Mouse (Mus musculus): ENCODE data around the gene Mex3d.

Mex3d gene

DNA sequence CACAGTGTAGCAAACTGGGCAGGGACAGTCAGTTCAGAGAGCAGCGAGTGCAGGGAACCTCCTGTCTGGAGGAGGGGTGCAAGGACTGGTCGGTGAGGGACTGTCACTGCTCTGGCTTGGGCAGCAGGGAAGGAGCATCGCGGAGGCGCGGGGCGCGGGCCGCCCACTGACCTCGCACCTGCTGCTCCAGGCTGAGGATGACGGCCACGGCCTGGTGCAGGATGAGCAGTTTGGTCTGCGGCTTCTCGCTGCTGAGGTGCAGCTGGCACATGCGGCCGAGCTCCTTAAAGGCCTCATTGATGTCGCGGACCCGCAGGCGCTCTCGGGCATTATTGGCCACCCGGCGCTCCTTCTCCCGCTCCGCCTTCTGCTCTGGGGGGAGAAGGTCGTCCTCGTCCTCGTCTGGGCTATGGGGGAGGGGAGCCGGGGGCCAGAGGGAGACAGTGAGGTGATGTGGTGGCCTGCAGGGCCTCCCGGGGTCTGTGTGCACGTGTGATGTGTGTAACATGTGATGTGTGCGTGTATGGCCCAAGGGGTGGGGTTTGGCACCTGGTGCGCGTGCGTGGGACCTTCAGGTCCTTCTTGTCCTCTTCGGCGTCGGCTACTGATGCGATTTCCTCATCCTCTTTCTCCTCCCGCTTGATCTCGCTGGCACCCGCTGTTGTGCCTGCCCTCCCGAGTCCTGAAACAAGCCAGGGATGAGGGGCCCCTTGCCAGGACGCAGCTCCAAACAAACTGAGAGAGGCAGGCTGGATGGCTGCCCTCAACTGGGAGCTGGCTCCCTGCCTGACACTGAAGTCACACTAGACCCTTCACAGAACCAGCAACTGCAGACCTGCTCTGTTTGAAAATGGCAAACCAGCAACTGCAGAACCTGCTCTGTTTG is 25.4 kb upstream of the Mex3d start:
- DNase-seq (ENCODE audit: low read depth, low spot score) = no peak

DNA sequence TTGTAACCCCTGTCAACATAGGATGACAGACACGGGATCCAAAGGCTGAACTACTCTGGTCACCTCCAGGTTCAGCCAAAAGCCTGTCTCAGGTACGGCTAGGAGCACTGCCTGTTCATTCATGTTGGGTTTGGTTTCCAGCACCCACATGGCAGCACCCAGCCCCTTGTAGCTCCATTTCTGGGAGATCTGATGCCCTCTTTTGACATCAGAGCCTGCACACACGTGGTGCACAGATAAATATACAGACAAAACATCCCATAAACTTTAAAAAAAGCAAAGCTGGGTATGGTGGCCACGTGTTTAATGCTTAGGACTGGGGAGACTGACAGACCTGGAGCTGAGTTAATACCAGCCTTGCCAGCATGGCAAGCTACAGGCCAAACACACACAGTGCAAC is 20.5 kb upstream of the Mex3d start:
- no peak for DNase-seq (ENCODE audit: low read depth, low spot score)

DNA sequence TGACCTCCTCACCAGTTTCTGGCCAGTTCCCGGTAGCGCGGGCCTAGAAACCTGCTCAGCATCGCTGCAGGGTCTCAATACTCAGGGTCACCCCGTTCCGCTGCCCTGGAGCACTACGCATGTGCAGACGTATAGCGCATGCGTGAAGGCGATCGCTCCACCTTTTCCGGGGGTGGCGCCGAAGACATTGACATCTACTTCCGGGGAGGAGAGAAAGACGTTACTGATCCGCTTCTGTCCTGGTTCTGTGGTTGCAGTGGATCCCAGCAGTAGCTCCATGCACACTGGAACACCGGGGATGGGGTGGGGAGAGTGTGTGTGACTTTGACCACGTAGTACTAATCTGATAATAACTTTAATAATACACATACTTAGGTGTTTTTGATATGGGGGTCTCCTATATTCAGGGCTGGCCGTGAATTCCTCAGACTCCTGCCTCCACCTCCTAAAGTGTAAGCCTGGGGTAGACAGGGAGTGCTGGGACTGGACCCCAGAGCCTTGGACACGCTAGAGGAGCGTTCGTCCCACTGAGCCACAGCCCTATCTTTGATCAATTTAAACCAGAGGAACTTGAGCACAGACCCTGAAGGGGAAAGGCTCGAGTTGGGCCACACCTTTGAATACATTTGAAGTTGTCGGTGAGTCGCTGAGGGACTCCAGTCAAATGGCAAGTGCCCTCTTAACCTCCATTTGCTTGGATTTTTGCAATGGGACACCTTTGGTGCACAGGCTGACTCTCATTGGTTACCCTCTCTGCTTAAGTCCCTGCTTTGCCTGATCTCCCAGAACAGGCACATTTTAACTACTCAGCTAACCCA is 19.4 kb upstream of the Mex3d start, which contains the start of gene Uqcr11:
Gene Uqcr11 (minus strand): TSS at position 147 of the 818 bp plus-strand sequence.
- peak; percentile 95 for DNase-seq (ENCODE audit: low read depth, low spot score)

DNA sequence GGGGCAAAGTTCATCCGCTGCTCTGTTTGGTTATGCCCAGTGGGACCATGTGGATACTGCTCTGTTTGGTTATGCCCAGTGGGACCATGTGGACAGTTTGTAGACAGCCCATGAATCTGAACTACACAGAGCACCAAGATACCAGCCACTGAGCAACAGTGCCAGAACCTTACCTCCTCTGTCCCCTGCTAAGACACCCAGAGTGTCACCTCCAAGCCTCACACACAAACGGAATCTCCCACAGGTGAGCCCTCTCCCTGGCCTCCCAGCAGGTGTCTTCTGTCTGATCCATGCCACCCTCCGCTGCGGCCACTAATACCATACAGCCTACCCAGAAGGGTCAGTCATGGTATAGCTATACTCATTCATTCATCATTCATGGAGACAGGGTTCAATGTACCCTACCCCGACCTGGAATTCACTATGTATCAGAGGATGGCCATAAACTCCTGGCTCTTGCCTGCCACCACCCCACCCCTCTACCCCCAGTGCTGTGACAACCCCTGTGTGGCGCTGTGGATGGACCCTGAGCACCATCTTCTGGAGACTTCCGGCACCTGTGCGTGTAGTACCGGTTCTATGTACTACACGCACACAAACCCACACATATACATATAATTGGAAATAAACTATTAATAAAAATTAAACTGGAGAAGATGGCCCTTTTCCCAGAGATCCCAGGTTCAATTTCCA is 18.2 kb upstream of the Mex3d start:
- DNase-seq (ENCODE audit: low read depth, low spot score) = peak; percentile 47

DNA sequence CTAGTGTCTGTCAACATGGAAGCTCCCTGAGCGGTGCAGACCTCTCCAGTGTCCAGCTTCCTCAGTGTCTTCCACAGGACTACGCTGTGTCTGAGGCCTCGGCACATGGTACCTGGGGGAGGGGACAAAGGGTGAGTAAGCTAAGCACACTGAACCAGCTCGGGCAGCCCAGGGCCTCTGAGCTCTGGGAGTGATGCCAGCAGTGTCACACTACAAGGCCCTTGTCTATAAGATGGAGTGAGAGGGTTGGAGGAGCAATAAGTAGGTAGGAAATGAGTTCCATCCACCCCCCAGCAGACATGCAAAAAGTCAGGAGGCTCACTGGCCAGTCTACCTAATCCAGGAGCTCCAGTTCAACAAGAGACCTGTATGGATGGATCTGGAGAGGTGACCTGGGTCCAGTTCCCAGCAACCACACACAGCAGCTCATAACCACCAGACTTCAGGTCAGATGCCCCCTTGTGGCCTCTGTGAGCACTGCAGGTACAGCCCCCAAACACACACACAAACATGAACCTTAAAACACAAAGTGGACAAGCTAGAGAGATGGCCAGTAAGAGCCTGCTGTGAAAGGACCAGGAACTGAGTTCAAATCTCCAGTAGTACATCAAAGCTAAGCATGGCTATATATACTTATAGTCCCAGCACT is 15.7 kb upstream of the Mex3d start:
- peak; percentile 72 for DNase-seq (ENCODE audit: low read depth, low spot score)

DNA sequence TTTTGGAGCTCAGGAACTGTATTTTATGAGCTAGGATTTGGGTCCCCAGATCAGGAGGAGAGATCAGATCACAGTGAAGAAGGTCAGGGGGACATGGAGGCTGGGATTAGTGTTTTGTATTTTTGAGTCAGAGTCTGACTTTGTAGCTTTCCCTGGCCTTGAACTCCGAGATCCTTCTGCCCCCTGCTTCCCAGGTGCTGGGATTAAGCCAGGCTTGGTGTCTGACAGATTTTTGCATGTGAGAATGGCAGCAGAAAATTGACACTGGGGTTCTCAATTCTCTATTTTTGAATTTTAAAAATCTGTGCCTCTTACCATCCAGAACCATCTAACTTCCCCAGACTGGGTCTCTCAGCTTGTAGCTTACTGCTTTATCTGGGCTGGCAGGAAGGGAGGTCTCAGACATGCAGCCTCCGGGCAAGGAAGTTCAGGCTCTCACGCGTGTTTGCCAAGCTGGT is 13.3 kb upstream of the Mex3d start:
- no peak for DNase-seq (ENCODE audit: low read depth, low spot score)

DNA sequence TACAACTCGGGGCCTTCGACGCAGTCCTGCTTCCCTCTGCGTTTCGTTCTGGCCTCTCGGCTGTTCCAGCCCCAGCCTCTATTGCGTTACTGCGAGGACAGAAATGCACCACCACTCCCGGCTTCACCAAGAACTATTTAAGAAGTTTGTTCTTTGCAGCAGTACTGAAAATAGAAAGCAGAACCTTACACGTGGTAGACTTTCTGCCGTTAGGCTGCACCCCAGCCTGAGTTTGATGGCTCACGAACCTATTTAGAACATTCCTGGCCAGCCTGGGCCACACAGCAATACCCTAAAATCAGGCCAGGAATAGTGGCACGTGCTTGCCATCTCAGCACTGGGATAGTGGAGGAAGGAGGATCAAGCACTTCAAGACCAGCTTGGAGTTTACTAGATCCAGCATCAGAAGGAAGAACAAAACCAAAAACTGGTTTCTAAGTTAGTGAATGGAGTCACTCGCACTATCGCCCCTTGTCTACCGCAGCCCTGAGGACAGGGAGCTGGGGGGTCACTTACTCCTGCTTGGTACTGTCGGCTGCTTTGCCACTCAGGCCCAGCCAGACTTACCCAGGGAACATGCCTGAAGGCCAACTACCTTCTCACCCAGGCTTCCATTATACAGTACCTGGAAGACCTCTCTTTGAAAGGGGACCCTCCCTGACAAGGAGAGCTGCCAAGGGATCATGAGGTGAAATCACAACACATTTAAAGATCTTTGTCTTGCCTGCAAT is 12.7 kb upstream of the Mex3d start:
- no peak for DNase-seq (ENCODE audit: low read depth, low spot score)

DNA sequence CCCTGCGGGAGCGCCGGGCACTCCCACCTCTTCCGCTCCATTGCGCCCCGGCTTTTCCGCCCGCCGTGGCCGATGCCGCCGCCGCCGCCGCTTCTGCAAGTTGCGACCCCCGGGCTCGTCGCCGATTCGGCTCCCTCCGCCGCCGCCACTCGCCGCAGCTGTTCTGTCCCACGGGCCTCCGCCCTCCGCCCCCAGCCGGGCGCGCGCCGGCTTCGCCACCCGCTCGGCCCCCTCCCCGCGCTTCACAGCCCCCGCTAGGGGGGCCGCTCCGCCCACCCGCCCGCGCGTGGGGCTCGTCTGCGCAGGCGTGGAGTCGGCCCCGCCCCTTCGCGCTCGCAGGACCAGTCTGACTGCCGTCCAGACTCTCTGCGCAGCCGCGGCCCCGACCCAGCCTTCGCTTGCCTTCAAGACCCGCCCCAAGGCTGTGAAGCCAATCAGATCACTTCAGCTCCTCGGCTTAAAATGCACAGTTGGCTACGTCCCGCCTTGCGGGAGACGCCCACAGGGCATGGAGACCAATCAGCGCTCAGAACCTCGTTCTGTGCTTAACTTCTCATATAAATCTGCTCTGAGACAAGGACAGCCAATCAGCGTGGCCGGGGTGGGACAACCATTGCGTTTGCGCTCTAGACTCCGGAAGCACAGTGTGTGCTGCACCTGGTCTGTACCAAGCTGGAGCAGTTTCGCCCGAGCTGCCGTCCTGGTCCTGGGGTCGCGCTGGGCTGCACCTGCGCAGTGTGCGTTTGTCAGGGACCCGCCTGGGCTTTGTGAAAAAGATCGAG is 11.9 kb upstream of the Mex3d start, which contains the start of gene Mbd3:
Gene Mbd3 (minus strand): TSS at position 360 of the 782 bp plus-strand sequence.
- DNase-seq (ENCODE audit: low read depth, low spot score) = peak; percentile 100

DNA sequence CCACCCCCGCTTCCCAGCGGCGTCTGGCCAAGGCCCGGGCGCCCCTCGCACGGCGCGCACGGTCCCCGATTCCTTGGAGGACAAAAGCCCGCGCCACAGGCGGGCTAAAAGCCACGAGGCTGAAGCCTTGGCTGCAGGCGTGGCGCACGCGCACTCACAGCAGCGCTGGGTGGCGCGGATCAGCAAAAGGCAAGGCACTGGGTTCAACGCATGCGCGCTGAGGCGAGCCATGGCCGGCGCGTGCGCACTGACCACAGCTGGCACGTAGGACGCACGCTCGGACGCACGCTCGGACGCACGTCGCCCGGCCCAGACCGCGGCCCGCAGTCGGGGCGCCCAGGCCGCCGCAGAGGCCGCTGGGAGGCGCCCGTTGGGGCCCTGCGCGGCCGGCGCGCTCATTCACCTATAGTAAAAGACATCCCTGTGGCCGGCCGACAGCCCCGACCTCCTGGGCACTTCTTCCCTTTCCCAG is 11.3 kb upstream of the Mex3d start:
- DNase-seq (ENCODE audit: low read depth, low spot score) = peak; percentile 99

DNA sequence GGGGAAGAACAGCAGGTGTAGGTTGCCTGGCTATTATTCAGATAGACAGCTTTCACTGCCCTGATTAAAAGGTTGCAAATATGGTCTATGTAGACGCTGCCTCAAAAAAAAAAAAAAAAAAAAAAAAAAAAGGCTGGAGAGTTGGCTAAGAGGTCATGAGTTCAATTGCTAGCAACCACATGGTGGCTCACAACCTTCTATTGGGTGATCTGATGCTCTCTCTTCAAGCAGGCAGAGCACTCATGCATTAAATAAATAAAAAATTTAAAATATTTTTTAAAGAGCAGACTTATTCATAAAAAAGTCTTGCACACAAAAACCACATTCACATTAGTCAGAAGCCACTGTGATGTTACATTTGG is 10.7 kb upstream of the Mex3d start:
- no peak for DNase-seq (ENCODE audit: low read depth, low spot score)

DNA sequence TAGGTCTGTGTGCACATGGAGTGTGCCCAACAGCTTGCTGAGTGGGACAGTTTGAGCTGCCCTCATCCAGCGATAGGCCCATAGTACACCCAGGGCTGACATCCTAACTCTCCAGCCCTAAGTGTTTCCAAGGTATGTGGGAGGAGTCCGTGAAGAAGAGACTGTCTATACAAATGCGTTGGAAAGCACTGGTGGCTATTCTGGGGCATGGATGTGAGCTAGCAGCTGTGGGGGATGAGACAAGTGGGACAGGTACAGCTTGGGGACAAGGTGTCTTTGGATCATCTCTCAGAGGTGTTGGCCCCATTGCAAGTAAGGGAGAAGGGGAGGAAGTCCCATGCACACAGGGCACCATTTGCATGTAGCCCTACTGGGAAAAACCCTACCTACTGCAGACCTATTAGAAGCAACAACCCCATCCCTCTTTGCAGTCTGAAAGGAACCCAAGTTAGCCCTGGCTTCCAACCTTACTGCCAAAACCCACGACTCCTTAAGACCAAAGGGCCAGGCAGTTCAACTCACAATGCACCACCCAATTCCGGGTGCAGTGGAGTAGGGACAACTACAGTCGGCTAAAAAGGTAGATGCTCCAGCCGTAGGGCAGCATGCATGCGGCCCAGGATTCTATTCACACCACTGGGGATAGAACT is 10.2 kb upstream of the Mex3d start:
- DNase-seq (ENCODE audit: low read depth, low spot score) = peak; percentile 40

DNA sequence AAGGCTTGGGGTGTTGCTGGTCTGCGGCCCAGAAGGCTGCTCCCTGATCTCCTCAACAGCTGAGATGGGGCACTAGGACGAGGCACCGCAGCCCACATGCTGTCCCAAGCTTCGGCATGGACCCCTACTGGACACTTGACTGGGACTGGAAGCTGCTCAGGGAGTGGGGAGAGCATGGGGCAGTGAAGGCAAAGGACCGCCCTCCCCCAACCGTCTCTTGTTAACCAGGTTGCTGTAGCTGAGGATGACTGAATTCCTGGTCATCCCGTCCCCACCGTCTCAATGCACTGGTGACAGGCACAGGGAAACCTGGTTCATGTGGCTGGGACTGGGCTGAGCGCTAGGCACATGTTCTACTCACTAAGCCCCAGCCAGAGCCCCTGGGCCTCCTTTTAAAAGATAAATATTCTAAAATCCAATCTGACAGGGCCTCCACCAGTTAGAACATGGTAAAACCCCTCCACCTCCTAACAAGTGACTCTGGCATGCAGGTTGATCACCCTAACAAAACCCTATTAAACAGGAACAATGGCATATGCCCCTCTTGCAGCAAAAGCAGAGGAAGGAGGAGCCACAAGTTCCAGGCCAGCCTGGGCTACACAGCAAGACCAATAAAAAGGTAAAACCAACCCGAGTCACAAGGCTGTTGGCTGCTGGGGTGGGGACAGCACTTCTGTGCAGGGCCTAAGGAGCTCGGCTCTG is 9.5 kb upstream of the Mex3d start:
- DNase-seq (ENCODE audit: low read depth, low spot score) = no peak

DNA sequence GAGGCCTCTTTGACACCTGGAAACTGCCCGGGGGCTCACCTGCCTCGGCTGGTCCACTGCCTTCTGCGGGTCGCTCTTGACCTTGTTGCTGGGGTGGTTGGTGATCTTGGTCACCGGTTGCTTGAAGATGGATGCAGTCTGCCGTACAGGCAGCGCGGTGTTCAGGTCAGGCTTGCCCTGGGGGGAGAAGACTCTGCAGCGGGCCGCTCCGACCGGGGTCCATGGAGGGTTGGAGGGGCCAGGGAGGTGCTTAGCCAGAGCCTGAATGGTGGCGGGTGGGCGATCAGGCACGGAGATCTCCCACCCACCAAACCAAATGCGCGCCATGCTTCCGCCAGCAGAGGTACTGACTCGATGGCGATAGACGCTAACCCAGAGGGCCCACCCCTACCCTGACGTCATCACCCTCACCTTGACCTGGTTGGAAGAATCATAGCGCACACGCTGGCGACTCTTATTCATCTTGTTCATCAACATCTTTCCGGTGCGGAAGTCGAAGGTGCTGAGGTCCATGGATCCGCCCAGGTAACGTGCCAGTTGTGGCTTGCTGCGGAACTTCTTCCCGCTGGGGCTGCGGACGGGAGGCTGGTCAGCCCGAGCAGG is 7.7 kb upstream of the Mex3d start:
- DNase-seq (ENCODE audit: low read depth, low spot score) = no peak

DNA sequence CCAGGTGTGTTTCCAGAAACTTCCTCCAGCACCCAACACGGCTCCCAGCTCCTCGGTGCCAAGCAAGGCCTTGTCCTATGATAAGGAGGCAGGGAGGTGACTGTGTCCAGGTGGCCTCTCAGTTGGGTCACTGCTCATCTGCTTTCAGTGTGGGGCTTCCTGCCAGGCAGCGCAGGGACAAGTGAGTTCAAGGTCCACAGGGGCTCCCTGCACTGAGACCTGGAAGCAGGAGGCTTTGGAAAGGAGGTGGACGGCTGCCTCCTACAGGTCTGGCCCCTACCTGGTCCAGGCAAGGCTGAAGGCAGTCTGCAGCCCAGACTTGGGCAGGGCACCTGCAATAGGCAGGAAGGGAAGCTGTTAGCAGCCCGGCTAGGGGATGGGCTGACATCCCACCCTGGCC is 5.2 kb upstream of the Mex3d start:
- no peak for DNase-seq (ENCODE audit: low read depth, low spot score)

DNA sequence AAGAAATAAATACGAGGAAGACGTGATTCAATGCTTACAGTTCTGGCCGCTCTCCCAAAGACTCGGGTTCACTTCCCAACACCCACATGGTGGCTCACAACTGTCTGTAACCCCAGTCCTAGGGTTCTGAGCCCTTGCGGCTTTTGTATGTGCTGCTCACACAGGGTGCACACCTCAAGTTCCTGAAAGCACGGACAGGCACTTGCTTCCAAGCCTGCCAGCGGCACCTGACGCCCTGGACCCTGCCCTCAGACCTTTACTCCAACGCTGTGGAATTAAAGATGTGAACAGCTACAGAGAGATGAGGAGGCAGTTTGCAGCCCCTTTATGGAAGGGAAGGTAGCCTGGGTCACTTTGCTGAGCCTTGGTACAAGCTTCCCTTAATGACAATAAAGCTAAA is 3.2 kb upstream of the Mex3d start:
- DNase-seq (ENCODE audit: low read depth, low spot score) = no peak

DNA sequence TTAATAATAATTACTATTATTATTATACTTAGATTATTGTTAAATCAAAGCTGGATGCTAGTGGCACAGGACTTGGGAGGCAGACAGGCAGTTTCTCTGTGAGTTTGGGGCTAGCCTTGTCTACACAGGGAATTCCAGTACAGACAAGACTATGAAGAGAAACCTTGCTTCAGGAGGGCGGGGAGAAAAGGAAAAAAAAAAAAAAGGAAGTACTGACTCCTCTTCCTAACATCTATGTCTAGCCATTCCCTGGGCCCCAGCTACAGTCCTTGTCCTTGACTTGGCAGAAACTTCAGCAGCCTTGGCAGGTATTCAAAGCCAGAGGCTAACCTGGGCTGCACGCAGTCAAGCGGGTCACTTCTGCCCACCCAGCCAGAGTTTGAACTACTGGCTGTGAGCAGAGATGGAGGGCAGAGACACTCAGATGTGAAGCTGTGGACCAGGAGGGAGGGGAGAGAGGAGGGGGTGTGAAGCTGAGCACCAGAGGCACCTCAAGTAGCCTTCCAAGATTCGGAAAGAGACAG is 1.8 kb upstream of the Mex3d start:
- no peak for DNase-seq (ENCODE audit: low read depth, low spot score)

DNA sequence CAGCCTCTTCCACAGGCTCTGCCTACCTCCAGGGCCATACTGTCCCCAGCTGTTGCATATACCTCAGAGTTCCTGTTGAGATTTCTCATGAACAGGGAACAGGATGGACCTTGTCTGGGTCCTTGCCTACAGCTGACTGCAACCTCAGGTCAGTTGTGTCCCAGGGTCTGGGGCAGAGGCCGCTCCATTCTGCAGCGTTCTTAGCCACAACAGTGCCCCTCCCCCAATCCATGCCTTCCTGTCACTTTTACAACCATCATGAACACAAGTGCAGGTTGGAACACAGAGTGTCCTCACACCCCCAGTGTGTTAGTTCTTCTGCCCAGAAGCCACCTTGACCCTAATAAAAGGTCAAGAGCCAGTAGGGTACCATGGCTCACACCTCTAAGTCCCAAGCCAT is 1.3 kb upstream of the Mex3d start:
- DNase-seq (ENCODE audit: low read depth, low spot score) = no peak
